Mouse (Mus musculus): ENCODE data around the gene Haspin.

DNA sequence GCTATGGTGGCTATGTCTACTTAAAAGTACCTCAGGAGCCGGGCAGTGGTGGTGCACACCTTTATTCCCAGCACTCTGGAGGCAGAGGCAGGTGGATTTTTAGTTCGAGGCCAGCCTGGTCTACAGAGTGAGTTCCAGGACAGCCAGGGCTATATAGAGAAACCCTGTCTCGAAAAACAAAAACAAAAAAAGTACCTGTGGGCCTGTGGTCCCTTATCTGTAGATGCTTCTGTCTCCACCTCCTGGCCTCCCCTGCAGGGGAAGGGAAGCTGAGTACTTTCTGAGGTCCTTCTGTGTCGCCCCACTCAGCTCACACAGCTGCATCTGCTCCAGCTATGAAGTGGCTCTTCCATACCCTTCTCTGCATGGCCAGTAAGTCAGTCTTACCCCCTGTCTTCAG, 47.8 kb downstream of the Haspin start, which contains the start of gene Itgae:
- no peak for TF ChIP-seq CTCF (IDR thresholded peaks at IDR 0.05; ENCODE audit: control insufficient read depth, insufficient read depth, insufficient replicate concordance, low read depth, low read length)
- no peak for TF ChIP-seq POLR2A (IDR thresholded peaks at IDR 0.05; ENCODE audit: control insufficient read depth, low read depth, low read length)

Data from testis, adult 2 months (tissue).